ENCODE assay signal across 8 mouse cellular contexts in genomic region chr5:123251834-123252233, GRCm38 (mm10). TPM values are rescaled to one million over a fixed set of nuclear protein-coding genes. Genes with fewer than 3 reads are reported as not detected.
DNase-seq lines count a peak whose midpoint lies in the region; ATAC-seq lines count a peak whose summit lies in the region.

Wdr66 (plus strand) TSS chr5:123252102.

- H3K27ac ChIP-seq in forebrain, embryonic 13.5 days: no peak within 1 kb of the TSS
- no peak within 1 kb of the TSS for H3K27ac ChIP-seq in heart, embryonic 16.5 days (ENCODE audit: low read length)
- H3K27ac ChIP-seq in liver, embryonic 11.5 days (ENCODE audit: low read depth, low read length): no peak within 1 kb of the TSS
- H3K27ac ChIP-seq in stomach, embryonic 14.5 days (ENCODE audit: low read length): no peak within 1 kb of the TSS

- no peaks in the 10 kb centered on the region for H3K27me3 ChIP-seq in forebrain, embryonic 13.5 days
- 0 out of 2 replicates have a peak, but pooled peaks cover 3% of the 10 kb centered on the region for H3K27me3 ChIP-seq in heart, embryonic 16.5 days (ENCODE audit: control insufficient read depth, insufficient read depth, low read length)
- H3K27me3 ChIP-seq in liver, embryonic 11.5 days (replicated peaks; ENCODE audit: control insufficient read depth, insufficient read depth, low read length): peaks cover 4% of the 10 kb centered on the region; the same call in 1 of the 2 replicates
- no peaks in the 10 kb centered on the region for H3K27me3 ChIP-seq in stomach, embryonic 14.5 days (ENCODE audit: control insufficient read depth, insufficient read depth, low read length)

- peaks cover 14% of the 10 kb centered on the region for H3K36me3 ChIP-seq in forebrain, embryonic 13.5 days (ENCODE audit: poor library complexity, severe bottlenecking)
- no peaks in the 10 kb centered on the region for H3K36me3 ChIP-seq in heart, embryonic 16.5 days (ENCODE audit: control insufficient read depth, insufficient read depth)
- H3K36me3 ChIP-seq in liver, embryonic 11.5 days (ENCODE audit: control insufficient read depth, insufficient read depth, low read length): no peaks in the 10 kb centered on the region
- H3K36me3 ChIP-seq in stomach, embryonic 14.5 days (ENCODE audit: control insufficient read depth, insufficient read depth, low read length): no peaks in the 10 kb centered on the region

- 2% methylated on average over 18 of the region's 18 CpGs for WGBS in forebrain, embryonic 13.5 days
- 3% methylated on average over 18 of the region's 18 CpGs for WGBS in heart, embryonic 16.5 days
- 5% methylated on average over 18 of the region's 18 CpGs for WGBS in liver, embryonic 11.5 days
- 2% methylated on average over 18 of the region's 18 CpGs for WGBS in stomach, embryonic 14.5 days

- H3K9me3 ChIP-seq in forebrain, embryonic 13.5 days (replicated peaks): no peaks in the 10 kb centered on the region
- no peaks in the 10 kb centered on the region for H3K9me3 ChIP-seq in heart, embryonic 16.5 days (replicated peaks; ENCODE audit: control insufficient read depth, low read length)
- no peaks in the 10 kb centered on the region for H3K9me3 ChIP-seq in liver, embryonic 11.5 days (ENCODE audit: control insufficient read depth, low read length)
- H3K9me3 ChIP-seq in stomach, embryonic 14.5 days (ENCODE audit: control insufficient read depth, low read depth, low read length): no peaks in the 10 kb centered on the region

- ATAC-seq in forebrain, embryonic 13.5 days: peak; percentile 97
- ATAC-seq in heart, embryonic 16.5 days (replicated peaks; ENCODE audit: extremely low read depth, insufficient read depth, low FRiP score): peak; percentile 73
- ATAC-seq in liver, embryonic 11.5 days (replicated peaks; ENCODE audit: low FRiP score): peak; percentile 53
- ATAC-seq in stomach, embryonic 14.5 days (ENCODE audit: insufficient number of reproducible peaks, insufficient read depth, low FRiP score, low read depth): peak; percentile 93

- peak within 1 kb of the TSS; percentile 59 for H3K4me2 ChIP-seq in forebrain, embryonic 13.5 days
- peak within 1 kb of the TSS; percentile 49 for H3K4me2 ChIP-seq in heart, embryonic 16.5 days (ENCODE audit: low read depth, low read length)
- peak within 1 kb of the TSS; percentile 51 for H3K4me2 ChIP-seq in liver, embryonic 11.5 days
- peak within 1 kb of the TSS; percentile 37 for H3K4me2 ChIP-seq in stomach, embryonic 14.5 days (replicated peaks; ENCODE audit: low read depth, low read length)

- peak within 1 kb of the TSS; percentile 30 for H3K4me3 ChIP-seq in forebrain, embryonic 13.5 days
- H3K4me3 ChIP-seq in heart, embryonic 16.5 days (ENCODE audit: low read length): peak within 1 kb of the TSS; percentile 25; the same call in 1 of the 2 replicates
- no peak within 1 kb of the TSS for H3K4me3 ChIP-seq in liver, embryonic 11.5 days (ENCODE audit: low read depth, low read length)
- no peak within 1 kb of the TSS; the same call in 1 of the 2 replicates for H3K4me3 ChIP-seq in stomach, embryonic 14.5 days (ENCODE audit: low read depth, low read length)

- peak; percentile 76 for DNase-seq in CD4-positive, CD25-positive, alpha-beta regulatory T cell, adult 2 months (ENCODE audit: low read depth, low spot score)
- peak; percentile 66 for DNase-seq in cerebellum, adult 11 months
- peak; percentile 90 for DNase-seq in kidney, postnatal 14 days
- peak; percentile 79 for DNase-seq in liver, embryonic 11.5 days (ENCODE audit: low spot score)
- DNase-seq in naive thymus-derived CD4-positive, alpha-beta T cell, adult 2 months (ENCODE audit: low read depth): peak; percentile 48

- peak within 1 kb of the TSS; percentile 37 for H3K9ac ChIP-seq in forebrain, embryonic 13.5 days
- H3K9ac ChIP-seq in heart, embryonic 16.5 days (ENCODE audit: low read length): no peak within 1 kb of the TSS
- H3K9ac ChIP-seq in liver, embryonic 11.5 days (ENCODE audit: low read depth, low read length): no peak within 1 kb of the TSS
- H3K9ac ChIP-seq in stomach, embryonic 14.5 days (replicated peaks; ENCODE audit: low read depth, low read length): no peak within 1 kb of the TSS

- H3K4me1 ChIP-seq in forebrain, embryonic 13.5 days: peaks cover 6% of the 10 kb centered on the region
- no peaks in the 10 kb centered on the region for H3K4me1 ChIP-seq in heart, embryonic 16.5 days (ENCODE audit: control insufficient read depth, insufficient read depth, low read length)
- peaks cover 3% of the 10 kb centered on the region; the same call in 1 of the 2 replicates for H3K4me1 ChIP-seq in liver, embryonic 11.5 days (replicated peaks; ENCODE audit: control insufficient read depth, insufficient read depth, low read length)
- H3K4me1 ChIP-seq in stomach, embryonic 14.5 days (ENCODE audit: control insufficient read depth, insufficient read depth, low read length): no peaks in the 10 kb centered on the region; the same call in 1 of the 2 replicates

RNA-seq across cellular contexts. Expression of gene Wdr66, which starts in this region (rescaled TPM):
- 1.5 and 2.1 TPM in 2 replicates for polyA plus RNA-seq in forebrain, embryonic 13.5 days (2015; fragmentation: Nextera tagmentation; extraction: Ambion mirVana)
- 3.1 and 3.7 TPM in 2 replicates for polyA plus RNA-seq in heart, embryonic 16.5 days (2015; fragmentation: Nextera tagmentation; extraction: Ambion mirVana)
- polyA plus RNA-seq in liver, embryonic 11.5 days (2014; fragmentation: Nextera tagmentation; extraction: Ambion mirVana): 0.12 and 0.40 TPM in 2 replicates
- 1.3 and 1.7 TPM in 2 replicates for polyA plus RNA-seq in stomach, embryonic 14.5 days (2014; fragmentation: Nextera tagmentation; extraction: Ambion mirVana)

Comparison
In these comparisons a context has a peak if more than half of its experiments do, and no peak if none do; other contexts are left out.
1. Peak in DNase-seq, ATAC-seq and H3K4me2 ChIP-seq in liver, embryonic 11.5 days; RNA of the gene not detected or under 1 TPM.
2. H3K4me3 ChIP-seq: peak in forebrain, embryonic 13.5 days (single experiment) and heart, embryonic 16.5 days (single experiment); none in liver, embryonic 11.5 days (single experiment) and stomach, embryonic 14.5 days (single experiment).
3. Peak in every context shown above with its lines, with median percentiles within 50 percentile points of each other: DNase-seq, ATAC-seq and H3K4me2 ChIP-seq.